Mouse (Mus musculus) E14TG2a.4 (cell line): ENCODE results near the gene Fndc5.

Experiments
- CTCF ChIP-seq: conservative IDR thresholded peaks from 2 replicates; pipeline ENCODE4 v1.5.1; 2014; ENCODE audit warnings: low read length
- NANOG ChIP-seq: IDR thresholded peaks from 2 replicates; pipeline ENCODE4 v1.6.1; 2014; ENCODE audit warnings: borderline replicate concordance, low read length, mixed read lengths
- POU5F1 ChIP-seq: IDR thresholded peaks from 2 replicates; pipeline ENCODE4 v1.6.1; 2014; ENCODE audit warnings: low read length, borderline replicate concordance

DNA sequence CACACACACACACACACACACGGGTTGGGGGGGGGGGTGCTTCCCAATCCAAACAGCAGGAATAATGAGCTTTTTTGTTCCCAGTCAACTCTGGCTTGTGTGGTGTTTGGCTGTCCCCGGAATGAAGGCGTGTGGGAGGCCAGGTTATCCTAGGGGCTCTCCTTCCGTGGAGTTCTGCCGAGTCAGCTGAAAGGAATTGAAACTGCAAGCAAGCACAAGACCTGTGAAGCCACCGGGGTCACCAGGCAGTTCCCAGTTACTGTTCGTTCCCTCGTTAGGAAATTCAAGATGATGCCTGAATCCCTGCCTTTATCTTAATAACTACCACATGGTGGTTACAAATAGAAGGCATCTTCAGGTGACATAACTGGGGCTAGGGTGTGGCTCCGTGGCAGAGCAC lies 7.4 kb upstream of the Fndc5 start:
- TF ChIP-seq CTCF (no peak), NANOG (no peak), POU5F1 (no peak)
